Mouse (Mus musculus): ENCODE data around the gene B4galt2. TPM values are rescaled to one million over a fixed set of nuclear protein-coding genes. Genes with fewer than 3 reads are reported as not detected.

Gene B4galt2
- polyA plus RNA-seq, 1 experiment, result 37.7 TPM

GRCm38 (mm10) chr4:117867823-117868222, 15.5 kb downstream of the B4galt2 start:
- Histone ChIP-seq H3ac (ENCODE audit: control insufficient read depth, insufficient read length, low read depth) (no peak overlapping the region), H3K27me3 (ENCODE audit: control insufficient read depth, insufficient read depth, insufficient read length) (no peaks in the 10 kb centered on the region), H3K79me2 (ENCODE audit: control insufficient read depth, insufficient read depth) (no peaks in the 10 kb centered on the region), H3K36me3 (ENCODE audit: control insufficient read depth, insufficient read depth) (no peaks in the 10 kb centered on the region), H3K79me3 (ENCODE audit: low read depth) (no peaks in the 10 kb centered on the region), H3K4me3 (ENCODE audit: insufficient read depth, poor library complexity, severe bottlenecking) (no peak overlapping the region)
- TF ChIP-seq MAX (IDR thresholded peaks at IDR 0.05) (no peak), CTCF (IDR thresholded peaks at IDR 0.05; ENCODE audit: control insufficient read depth, insufficient read depth, insufficient read length) (peak; percentile 17)

- no peak for TF ChIP-seq USF1 (IDR thresholded peaks at IDR 0.05; ENCODE audit: low read depth)
- no peak for TF ChIP-seq CEBPB (IDR thresholded peaks at IDR 0.05; ENCODE audit: low read depth)
- TF ChIP-seq MYOG (IDR thresholded peaks at IDR 0.05; ENCODE audit: control insufficient read depth, extremely low read depth, insufficient read length), result no peak
- TF ChIP-seq MAX (IDR thresholded peaks at IDR 0.05), result no peak
- TF ChIP-seq FOSL1 (IDR thresholded peaks at IDR 0.05; ENCODE audit: insufficient read depth, low read length, poor library complexity, severe bottlenecking), result no peak
- TF ChIP-seq CTCF (IDR thresholded peaks at IDR 0.05; ENCODE audit: control insufficient read depth, insufficient read depth, insufficient read length), result no peak
- TF ChIP-seq MYOD1 (IDR thresholded peaks at IDR 0.05; ENCODE audit: control insufficient read depth, insufficient read length, low read depth), result no peak
- no peaks in the 10 kb centered on the region for H3K79me2 ChIP-seq (ENCODE audit: control insufficient read depth, insufficient read depth)
- H3K27me3 ChIP-seq (ENCODE audit: control insufficient read depth, insufficient read depth, insufficient read length), result no peaks in the 10 kb centered on the region
- no peak overlapping the region for H3ac ChIP-seq (ENCODE audit: control insufficient read depth, insufficient read length, low read depth)
- H3K4me3 ChIP-seq (ENCODE audit: insufficient read depth, poor library complexity, severe bottlenecking), result no peak overlapping the region
- no peaks in the 10 kb centered on the region for H3K79me3 ChIP-seq (ENCODE audit: low read depth)
- no peaks in the 10 kb centered on the region for H3K36me3 ChIP-seq (ENCODE audit: control insufficient read depth, insufficient read depth)
Measured at GRCm38 (mm10) chr4:117867000-117867399, 16.3 kb downstream of the B4galt2 start.

DNA sequence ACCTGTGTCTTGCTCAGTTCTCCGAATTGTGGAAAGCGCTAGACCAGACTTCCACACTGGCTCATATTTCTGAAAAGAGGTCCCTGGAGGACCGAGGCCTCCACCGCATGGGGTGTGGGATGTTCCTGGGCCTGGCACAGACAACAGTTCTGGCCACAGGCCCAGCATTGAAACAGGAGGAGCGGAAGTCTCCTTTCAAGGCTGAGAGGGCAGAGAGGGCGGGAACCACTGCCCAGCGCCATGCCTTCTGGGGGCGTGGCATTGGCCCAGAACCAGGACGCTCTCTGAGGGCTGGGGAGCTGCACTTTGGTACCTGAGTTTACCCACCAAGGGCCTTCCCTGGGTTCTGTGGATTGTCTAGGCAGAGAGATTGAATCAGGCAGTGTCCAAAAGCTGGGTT, 17.2 kb downstream of the B4galt2 start:
- Histone ChIP-seq H3K36me3 (ENCODE audit: control insufficient read depth, insufficient read depth) (no peaks in the 10 kb centered on the region), H3K79me3 (ENCODE audit: low read depth) (no peaks in the 10 kb centered on the region), H3K27me3 (ENCODE audit: control insufficient read depth, insufficient read depth, insufficient read length) (no peaks in the 10 kb centered on the region), H3ac (ENCODE audit: control insufficient read depth, insufficient read length, low read depth) (no peak overlapping the region), H3K4me3 (ENCODE audit: insufficient read depth, poor library complexity, severe bottlenecking) (no peak overlapping the region), H3K79me2 (ENCODE audit: control insufficient read depth, insufficient read depth) (no peaks in the 10 kb centered on the region)
- TF ChIP-seq CTCF (IDR thresholded peaks at IDR 0.05; ENCODE audit: control insufficient read depth, insufficient read depth, insufficient read length) (no peak), MYOD1 (IDR thresholded peaks at IDR 0.05; ENCODE audit: control insufficient read depth, insufficient read length, low read depth) (no peak)

GRCm38 (mm10) chr4:117862823-117863222, 20.5 kb downstream of the B4galt2 start:
- Histone ChIP-seq H3ac (ENCODE audit: control insufficient read depth, insufficient read length, low read depth) (no peak overlapping the region), H3K4me3 (ENCODE audit: insufficient read depth, poor library complexity, severe bottlenecking) (no peak overlapping the region), H3K79me2 (ENCODE audit: control insufficient read depth, insufficient read depth) (no peaks in the 10 kb centered on the region), H3K27me3 (ENCODE audit: control insufficient read depth, insufficient read depth, insufficient read length) (no peaks in the 10 kb centered on the region), H3K79me3 (ENCODE audit: low read depth) (no peaks in the 10 kb centered on the region), H3K36me3 (ENCODE audit: control insufficient read depth, insufficient read depth) (no peaks in the 10 kb centered on the region)
- no peak for TF ChIP-seq USF1 (IDR thresholded peaks at IDR 0.05; ENCODE audit: low read depth)
- no peak for TF ChIP-seq FOSL1 (IDR thresholded peaks at IDR 0.05; ENCODE audit: insufficient read depth, low read length, poor library complexity, severe bottlenecking)
- TF ChIP-seq CEBPB (IDR thresholded peaks at IDR 0.05; ENCODE audit: low read depth), result no peak
- TF ChIP-seq CTCF (IDR thresholded peaks at IDR 0.05; ENCODE audit: control insufficient read depth, insufficient read depth, insufficient read length), result no peak
- TF ChIP-seq MAX (IDR thresholded peaks at IDR 0.05), result no peak
- no peak for TF ChIP-seq MYOG (IDR thresholded peaks at IDR 0.05; ENCODE audit: control insufficient read depth, extremely low read depth, insufficient read length)
- no peak for TF ChIP-seq MYOD1 (IDR thresholded peaks at IDR 0.05; ENCODE audit: control insufficient read depth, insufficient read length, low read depth)

- Histone ChIP-seq H3K79me2 (ENCODE audit: control insufficient read depth, insufficient read depth) (no peaks in the 10 kb centered on the region), H3K36me3 (ENCODE audit: control insufficient read depth, insufficient read depth) (no peaks in the 10 kb centered on the region)
- TF ChIP-seq MYOG (IDR thresholded peaks at IDR 0.05; ENCODE audit: control insufficient read depth, extremely low read depth, insufficient read length), result no peak
- no peak for TF ChIP-seq CEBPB (IDR thresholded peaks at IDR 0.05; ENCODE audit: low read depth)
- TF ChIP-seq MAX (IDR thresholded peaks at IDR 0.05), result no peak
- TF ChIP-seq FOSL1 (IDR thresholded peaks at IDR 0.05; ENCODE audit: insufficient read depth, low read length, poor library complexity, severe bottlenecking), result no peak
- no peak for TF ChIP-seq MYOD1 (IDR thresholded peaks at IDR 0.05; ENCODE audit: control insufficient read depth, insufficient read length, low read depth)
- no peak for TF ChIP-seq CTCF (IDR thresholded peaks at IDR 0.05; ENCODE audit: control insufficient read depth, insufficient read depth, insufficient read length)
- no peak for TF ChIP-seq USF1 (IDR thresholded peaks at IDR 0.05; ENCODE audit: low read depth)
Measured at GRCm38 (mm10) chr4:117860570-117860969, 22.7 kb downstream of the B4galt2 start.

DNA sequence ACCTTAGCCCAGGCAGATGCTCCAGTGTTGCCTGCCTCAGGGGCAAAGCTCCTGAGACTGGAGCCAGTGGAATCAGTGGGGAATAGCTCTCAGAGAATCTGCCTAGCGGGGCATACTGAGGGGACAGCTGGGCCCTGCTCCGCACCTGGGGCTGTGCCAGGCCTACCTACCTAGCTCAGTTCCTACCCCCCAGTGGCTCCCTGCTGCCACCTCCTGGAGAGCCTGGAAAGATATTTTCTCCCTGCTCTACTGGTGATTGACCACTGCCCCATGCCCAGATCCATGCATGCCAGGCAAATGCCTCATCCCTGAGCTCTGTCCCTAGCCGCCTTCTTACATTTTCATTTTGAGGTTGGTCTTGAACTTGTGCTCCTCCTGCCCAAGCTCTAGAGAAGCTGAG, 24.5 kb downstream of the B4galt2 start:
- Histone ChIP-seq H3K4me3 (ENCODE audit: insufficient read depth, poor library complexity, severe bottlenecking) (no peak overlapping the region), H3K79me2 (ENCODE audit: control insufficient read depth, insufficient read depth) (no peaks in the 10 kb centered on the region), H3K36me3 (ENCODE audit: control insufficient read depth, insufficient read depth) (no peaks in the 10 kb centered on the region), H3ac (ENCODE audit: control insufficient read depth, insufficient read length, low read depth) (no peak overlapping the region), H3K79me3 (ENCODE audit: low read depth) (no peaks in the 10 kb centered on the region), H3K27me3 (ENCODE audit: control insufficient read depth, insufficient read depth, insufficient read length) (no peaks in the 10 kb centered on the region)
- TF ChIP-seq CTCF (IDR thresholded peaks at IDR 0.05; ENCODE audit: control insufficient read depth, insufficient read depth, insufficient read length), result peak; percentile 28
- no peak for TF ChIP-seq CEBPB (IDR thresholded peaks at IDR 0.05; ENCODE audit: low read depth)
- no peak for TF ChIP-seq MAX (IDR thresholded peaks at IDR 0.05)
- no peak for TF ChIP-seq FOSL1 (IDR thresholded peaks at IDR 0.05; ENCODE audit: insufficient read depth, low read length, poor library complexity, severe bottlenecking)

More at GRCm38 (mm10) chr4:117860570-117860969, 22.7 kb downstream of the B4galt2 start:
- Histone ChIP-seq H3K79me3 (ENCODE audit: low read depth) (no peaks in the 10 kb centered on the region), H3K27me3 (ENCODE audit: control insufficient read depth, insufficient read depth, insufficient read length) (no peaks in the 10 kb centered on the region), H3ac (ENCODE audit: control insufficient read depth, insufficient read length, low read depth) (no peak overlapping the region), H3K4me3 (ENCODE audit: insufficient read depth, poor library complexity, severe bottlenecking) (no peak overlapping the region)

Measured in C2C12 (cell line).